Mouse (Mus musculus) myocyte (in vitro differentiated cells): ENCODE data around the gene Coa4.
A peak's percentile ranks its signal among the peaks of the same experiment; 100 is the strongest.

Source experiments
- E2F4 ChIP-seq: IDR thresholded peaks from one replicate; pipeline ENCODE4 v1.6.1; 2011; ENCODE audit warnings: mild to moderate bottlenecking, control low read depth, moderate library complexity; ENCODE audit not compliant: insufficient read depth
- MYOD1 ChIP-seq, 3 experiments: IDR thresholded peaks; one replicate each; pipeline ENCODE4 v1.6.1; 2011; ENCODE audit warnings: control low read depth in 2 of 3, low read depth in 2 of 3, mild to moderate bottlenecking in 2 of 3, moderate library complexity in 1 of 3; ENCODE audit not compliant: insufficient read length in 2 of 3, control insufficient read depth in 1 of 3
- POLR2A ChIP-seq: IDR thresholded peaks from one replicate; pipeline ENCODE4 v1.6.1; 2011; ENCODE audit warnings: low read depth, mild to moderate bottlenecking, control low read depth, moderate library complexity; ENCODE audit not compliant: insufficient read length
- REST ChIP-seq: IDR thresholded peaks from one replicate; pipeline ENCODE4 v1.6.1; 2011; ENCODE audit warnings: mild to moderate bottlenecking, control low read depth, moderate library complexity; ENCODE audit not compliant: insufficient read depth, insufficient read length
- TCF12 ChIP-seq: IDR thresholded peaks from one replicate; pipeline ENCODE4 v1.6.1; 2011; ENCODE audit warnings: mild to moderate bottlenecking, control low read depth; ENCODE audit not compliant: poor library complexity, insufficient read depth, severe bottlenecking
- USF1 ChIP-seq: IDR thresholded peaks from one replicate; pipeline ENCODE4 v1.6.1; 2011; ENCODE audit warnings: low read depth, mild to moderate bottlenecking, control low read depth, moderate library complexity

DNA sequence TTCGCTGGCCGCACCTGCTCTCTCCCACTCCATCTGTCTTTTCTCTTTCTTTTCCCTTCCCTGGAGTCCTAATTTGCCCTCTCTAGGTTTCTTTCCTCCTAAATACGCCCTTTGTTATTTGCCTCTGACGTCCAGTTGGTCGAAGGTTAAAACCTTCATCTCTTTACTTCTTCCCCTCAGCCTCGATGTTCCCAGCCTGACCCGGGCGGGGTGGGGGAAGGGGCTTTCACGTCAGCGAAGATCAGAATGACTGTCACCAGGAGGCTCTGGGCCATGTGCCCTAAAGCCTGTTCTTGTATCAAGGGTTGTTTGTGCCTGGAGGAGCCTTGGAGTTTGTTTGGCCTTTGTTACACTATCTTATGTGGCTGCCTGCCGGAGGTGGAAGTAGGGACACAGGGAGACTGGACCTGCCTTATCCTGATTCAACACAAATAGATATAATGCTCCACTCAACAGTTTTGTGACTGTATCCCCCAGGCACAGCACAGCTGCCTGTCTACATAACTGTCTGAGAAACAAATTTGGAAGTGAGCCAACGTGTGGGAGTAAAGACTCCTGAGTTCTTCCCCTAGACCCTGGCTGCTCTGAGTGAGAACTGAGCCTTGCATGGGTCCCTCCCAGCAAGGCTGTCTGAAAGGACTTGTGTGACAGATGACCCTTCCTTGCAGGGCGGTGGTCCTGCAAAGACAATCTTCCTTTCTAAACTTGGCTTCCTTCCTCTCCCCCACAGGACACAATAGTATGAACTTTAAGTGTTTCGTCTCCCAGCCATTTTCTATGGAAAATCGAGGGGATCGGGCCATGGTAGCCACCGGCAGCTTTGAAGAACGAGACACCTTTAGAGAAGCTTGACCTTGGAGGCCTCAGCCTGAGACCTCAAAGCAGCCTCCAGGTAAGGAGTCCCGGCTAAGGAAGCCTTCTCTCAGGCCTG is 43.1 kb upstream of the Coa4 start:
- TF ChIP-seq E2F4 (no peak), MYOD1 (IDR thresholded peaks at IDR 0.05; ENCODE audit: control insufficient read depth in 1 of 3, insufficient read length in 2 of 3, low read depth in 2 of 3) (peak in 2 of 3 experiments; percentile 52 to 53), REST (no peak), USF1 (no peak), POLR2A (no peak), TCF12 (no peak)
